Mouse (Mus musculus) MEL (cell line): ENCODE data around the gene Rbfox3. TPM values are rescaled to one million over a fixed set of nuclear protein-coding genes. Genes with fewer than 3 reads are reported as not detected.

ENCODE experiments used
- DNase-seq: peaks from one replicate; pipeline ENCODE4 v3.0.0; 2011; ENCODE audit warnings: low read depth, low spot score
- H3K27ac ChIP-seq: 2 replicates; pipeline ENCODE4 v1.5.1; 2012; ENCODE audit warnings: low read depth, mild to moderate bottlenecking, control low read depth, low read length, moderate library complexity; ENCODE audit not compliant: control insufficient read depth
- H3K27me3 ChIP-seq, 2 experiments: fragments of 150-350 bp in 1 of 2; sonication (generic) in 1 of 2; 2 replicates each; pipeline ENCODE4 v1.6.1; 2012; ENCODE audit warnings: low read length in 2 of 2, mild to moderate bottlenecking in 2 of 2, improper control_type of control experiment in 1 of 2, moderate library complexity in 1 of 2; ENCODE audit not compliant: insufficient read depth in 2 of 2, control insufficient read depth in 1 of 2
- H3K36me3 ChIP-seq, 2 experiments: 2 replicates each; pipeline ENCODE4 v1.6.1; 2012 to 2014; ENCODE audit warnings: low read length in 2 of 2, improper control_type of control experiment in 1 of 2, inconsistent platforms in 1 of 2, mild to moderate bottlenecking in 1 of 2; ENCODE audit not compliant: insufficient read depth in 2 of 2, control insufficient read depth in 1 of 2
- H3K4me1 ChIP-seq, 2 experiments: fragments of 150-350 bp in 1 of 2; sonication (generic) in 1 of 2; 2 replicates each; pipeline ENCODE4 v1.6.1; 2012; ENCODE audit warnings: low read length in 2 of 2, improper control_type of control experiment in 1 of 2, mild to moderate bottlenecking in 1 of 2; ENCODE audit not compliant: insufficient read depth in 2 of 2, control insufficient read depth in 1 of 2
- H3K4me3 ChIP-seq, 2 experiments: fragments of 150-350 bp in 1 of 2; sonication (generic) in 1 of 2; 2 replicates each; pipeline ENCODE4 v1.5.1; 2012; ENCODE audit warnings: low read depth in 2 of 2, low read length in 2 of 2, mild to moderate bottlenecking in 2 of 2, moderate library complexity in 2 of 2, control low read depth in 1 of 2, improper control_type of control experiment in 1 of 2; ENCODE audit not compliant: control insufficient read depth in 1 of 2, insufficient read depth in 1 of 2
- H3K79me2 ChIP-seq: 2 replicates; pipeline ENCODE4 v1.6.1; 2012; ENCODE audit warnings: mild to moderate bottlenecking, low read length, moderate library complexity; ENCODE audit not compliant: control insufficient read depth, poor library complexity, insufficient read depth
- H3K9ac ChIP-seq: 2 replicates; pipeline ENCODE4 v1.6.1; 2012; ENCODE audit warnings: low read depth, mild to moderate bottlenecking, control low read depth, low read length, moderate library complexity; ENCODE audit not compliant: control insufficient read depth, poor library complexity, severe bottlenecking
- H3K9me3 ChIP-seq: fragments of 150-350 bp; sonication (generic); replicated peaks from 2 replicates; pipeline ENCODE4 v1.6.1; 2012; ENCODE audit warnings: mild to moderate bottlenecking, low read length, improper control_type of control experiment, moderate library complexity; ENCODE audit not compliant: insufficient read depth
- BHLHE40 ChIP-seq: IDR thresholded peaks from 2 replicates; pipeline ENCODE4 v1.6.1; 2012; ENCODE audit warnings: low read depth, mild to moderate bottlenecking, inconsistent platforms, low read length, improper control_type of control experiment, borderline replicate concordance
- CHD1 ChIP-seq: IDR thresholded peaks from 2 replicates; pipeline ENCODE4 v1.6.1; 2012; ENCODE audit warnings: low read depth, mild to moderate bottlenecking, inconsistent platforms, low read length, improper control_type of control experiment
- CHD2 ChIP-seq: IDR thresholded peaks from 2 replicates; pipeline ENCODE4 v1.6.1; 2011; ENCODE audit warnings: low read length, improper control_type of control experiment
- CTCF ChIP-seq, 3 experiments: IDR thresholded peaks in 2 of 3; conservative IDR thresholded peaks in 1 of 3; 2 replicates each; pipeline ENCODE4 v1.5.1; 2011 to 2012; ENCODE audit warnings: low read length in 3 of 3, low read depth in 2 of 3, mild to moderate bottlenecking in 2 of 3, improper control_type of control experiment in 1 of 3, inconsistent platforms in 1 of 3, mixed read lengths in 1 of 3, moderate library complexity in 1 of 3; ENCODE audit not compliant: control insufficient read depth in 1 of 3, insufficient read depth in 1 of 3, poor library complexity in 1 of 3, severe bottlenecking in 1 of 3
- ETS1 ChIP-seq: IDR thresholded peaks from 2 replicates; pipeline ENCODE4 v1.6.1; 2012; ENCODE audit warnings: low read depth, mild to moderate bottlenecking, inconsistent platforms, low read length, improper control_type of control experiment, moderate library complexity
- HCFC1 ChIP-seq: IDR thresholded peaks from 2 replicates; pipeline ENCODE4 v1.6.1; 2012; ENCODE audit warnings: low read depth, mild to moderate bottlenecking, inconsistent platforms, low read length, improper control_type of control experiment, moderate library complexity
- JUND ChIP-seq: IDR thresholded peaks from 2 replicates; pipeline ENCODE4 v1.6.1; 2011; ENCODE audit warnings: low read depth, mild to moderate bottlenecking, improper control_type of control experiment, low read length
- KAT2A ChIP-seq: conservative IDR thresholded peaks from 2 replicates; pipeline ENCODE4 v1.6.1; 2012; ENCODE audit warnings: low read depth, low read length, improper control_type of control experiment, inconsistent platforms
- MAX ChIP-seq: IDR thresholded peaks from 2 replicates; pipeline ENCODE4 v1.6.1; 2011; ENCODE audit warnings: low read length, improper control_type of control experiment
- NELFE ChIP-seq: IDR thresholded peaks from 2 replicates; pipeline ENCODE4 v1.6.1; 2011; ENCODE audit warnings: low read depth, low read length, improper control_type of control experiment
- NRF1 ChIP-seq: IDR thresholded peaks from 2 replicates; pipeline ENCODE4 v1.6.1; 2014; ENCODE audit warnings: low read depth, mild to moderate bottlenecking, inconsistent platforms, low read length, improper control_type of control experiment, moderate library complexity; ENCODE audit not compliant: poor library complexity, insufficient read depth, severe bottlenecking
- RAD21 ChIP-seq: IDR thresholded peaks from 2 replicates; pipeline ENCODE4 v1.6.1; 2011; ENCODE audit warnings: mild to moderate bottlenecking, low read depth, low read length, improper control_type of control experiment
- RCOR1 ChIP-seq: IDR thresholded peaks from 2 replicates; pipeline ENCODE4 v1.6.1; 2012; ENCODE audit warnings: low read depth, mild to moderate bottlenecking, inconsistent platforms, low read length, improper control_type of control experiment
- TAL1 ChIP-seq: IDR thresholded peaks from 2 replicates; pipeline ENCODE4 v1.6.1; 2012; ENCODE audit warnings: mild to moderate bottlenecking, inconsistent platforms, low read length, moderate library complexity, mixed read lengths
- TBP ChIP-seq: IDR thresholded peaks from 2 replicates; pipeline ENCODE4 v1.8.0; 2011; ENCODE audit warnings: low read depth, low read length, improper control_type of control experiment
- UBTF ChIP-seq: IDR thresholded peaks from 2 replicates; pipeline ENCODE4 v1.6.1; 2012; ENCODE audit warnings: low read depth, mild to moderate bottlenecking, inconsistent platforms, low read length, improper control_type of control experiment, moderate library complexity, borderline replicate concordance; ENCODE audit not compliant: insufficient read depth
- ZC3H11A ChIP-seq: IDR thresholded peaks from 2 replicates; pipeline ENCODE4 v1.6.1; 2012; ENCODE audit warnings: low read depth, mild to moderate bottlenecking, inconsistent platforms, low read length, improper control_type of control experiment
- ZNF384 ChIP-seq: IDR thresholded peaks from 2 replicates; pipeline ENCODE4 v1.6.1; 2012; ENCODE audit warnings: low read depth, mild to moderate bottlenecking, inconsistent platforms, low read length, improper control_type of control experiment
- polyA plus RNA-seq, 2 experiments: library from polyadenylated mRNA; stranded (reverse) in 1 of 2; unstranded in 1 of 2; fragments of >175 nt in 1 of 2; fragments of >200 nt in 1 of 2; gene quantifications; 2 replicates each; pipeline versions ENCODE4 v1.2.1 to v1.2.4; 2012; ENCODE audit warnings: low replicate concordance in 2 of 2, low read depth in 1 of 2; ENCODE audit not compliant: insufficient read length in 2 of 2, insufficient read depth in 1 of 2, missing spikeins in 1 of 2
- total RNA-seq: library from RNA; depleted of rRNA; stranded (reverse); fragments of 300-350 nt; gene quantifications from 2 replicates; pipeline ENCODE4 v1.2.3, GENCODE M21; 2012

Gene Rbfox3
- total and polyA plus RNA-seq, 3 experiments, result not detected

DNA sequence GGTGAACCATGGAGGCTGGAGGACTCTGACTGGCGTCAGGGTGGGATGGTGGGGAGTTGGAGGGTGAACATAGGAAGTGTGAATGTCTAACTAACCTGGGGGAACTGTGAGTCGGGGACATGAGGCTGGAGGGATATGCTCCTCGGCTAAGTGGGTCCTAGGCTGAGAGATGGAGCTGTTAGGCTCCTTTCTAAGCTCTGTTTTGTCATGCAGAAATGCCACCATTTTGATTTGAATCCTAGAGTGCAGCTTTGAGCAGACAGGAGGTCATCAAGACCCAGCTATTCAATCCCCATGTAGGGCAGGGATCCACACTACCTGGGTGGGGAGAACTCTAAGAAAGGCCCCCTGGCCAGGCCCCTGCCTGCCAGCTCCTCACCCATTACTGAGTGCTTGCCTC lies 359.7 kb downstream of the Rbfox3 start:
- H3K9me3 ChIP-seq, result no peaks in the 10 kb centered on the region
- no peak overlapping the region for H3K4me3 ChIP-seq
- H3K9ac ChIP-seq, result no peak overlapping the region
- no peak overlapping the region for H3K27ac ChIP-seq
- H3K4me1 ChIP-seq, result no peaks in the 10 kb centered on the region
- no peaks in the 10 kb centered on the region for H3K36me3 ChIP-seq
- TF ChIP-seq RCOR1 (no peak), BHLHE40 (no peak), CHD1 (no peak), CHD2 (no peak), JUND (no peak), NELFE (no peak), HCFC1 (no peak), UBTF (no peak), TBP (no peak), ZC3H11A (no peak)
- no peaks in the 10 kb centered on the region for H3K79me2 ChIP-seq
- DNase-seq, result no peak
- no peaks in the 10 kb centered on the region for H3K27me3 ChIP-seq

DNA sequence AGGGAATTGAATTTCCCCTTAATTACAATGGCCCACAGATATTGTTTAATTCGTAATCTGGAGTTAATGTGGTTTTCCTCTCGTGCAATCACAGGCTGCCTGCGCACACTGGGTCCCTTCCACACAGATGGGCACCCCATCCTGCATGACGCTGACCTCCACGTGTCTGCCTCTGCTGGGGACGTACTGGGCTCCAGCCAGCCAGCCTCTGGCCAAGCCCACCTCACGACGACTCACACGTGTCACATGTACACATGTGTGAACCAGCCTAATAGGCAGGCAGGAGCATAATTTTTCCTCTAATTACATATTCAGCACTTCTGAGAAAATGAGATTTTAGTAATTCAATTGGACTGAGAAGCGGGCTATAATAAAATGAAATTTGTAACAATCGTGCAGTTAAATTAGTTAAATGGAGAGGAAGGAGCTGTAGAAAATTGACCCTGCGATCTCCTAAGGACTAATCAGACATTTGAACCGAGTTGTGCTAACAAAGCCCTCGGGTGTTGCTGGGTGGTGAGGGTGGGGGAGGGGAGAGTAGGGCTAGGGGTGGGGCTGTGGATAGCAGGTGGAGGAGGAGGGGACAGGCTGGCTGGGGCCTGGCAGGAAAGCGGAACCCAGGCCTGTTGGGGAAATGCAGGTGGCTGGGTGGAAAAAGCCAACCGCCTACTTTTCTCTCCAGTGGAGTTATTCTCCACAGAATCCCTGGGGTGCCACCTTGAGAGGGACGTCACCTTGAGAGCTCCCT lies 360.4 kb downstream of the Rbfox3 start:
- TF ChIP-seq ETS1 (no peak), TAL1 (no peak), MAX (no peak), KAT2A (no peak), RAD21 (no peak), NRF1 (no peak), CHD1 (no peak), ZNF384 (no peak), CTCF (IDR thresholded peaks at IDR 0.05 in 2 of 3, conservative IDR thresholded peaks at IDR 0.05 in 1 of 3; ENCODE audit: control insufficient read depth in 1 of 3, insufficient read depth in 1 of 3, low read depth in 2 of 3, low read length in 3 of 3, poor library complexity in 1 of 3, severe bottlenecking in 1 of 3) (no peak)
- TF ChIP-seq, all 39 proteins: peak for 0
- Histone ChIP-seq H3K4me1 (no peaks in the 10 kb centered on the region), H3K4me3 (no peak overlapping the region), H3K27ac (no peak overlapping the region), H3K9ac (no peak overlapping the region), H3K9me3 (no peaks in the 10 kb centered on the region), H3K36me3 (no peaks in the 10 kb centered on the region), H3K79me2 (no peaks in the 10 kb centered on the region), H3K27me3 (no peaks in the 10 kb centered on the region)
- no peak for DNase-seq
